Mouse (Mus musculus) megakaryocyte, embryonic 14.5 days (primary cell): ENCODE data around the gene Klhl22.

Experiments used
- FLI1 ChIP-seq: IDR thresholded peaks from 2 replicates; pipeline ENCODE4 v1.6.1; 2012; ENCODE audit warnings: low read length, inconsistent platforms, mixed read lengths
- GATA1 ChIP-seq: IDR thresholded peaks from 3 replicates; pipeline ENCODE4 v1.6.1; 2012; ENCODE audit warnings: mixed read lengths, low read length, inconsistent platforms, borderline replicate concordance

- TF ChIP-seq GATA1 (no peak), FLI1 (no peak)
These were observed 50.3 kb downstream of the Klhl22 start for GRCm38 (mm10) chr16:17809711-17810110.
